Mouse (Mus musculus) common myeloid progenitor, adult 5-6 weeks (primary cell): ENCODE measurements around the gene Fancc. TPM values are rescaled to one million over a fixed set of nuclear protein-coding genes. Genes with fewer than 3 reads are reported as not detected.

Experiments used
- ATAC-seq: replicated peaks from 2 replicates; pipeline ENCODE4 v1.8.0; 2016; ENCODE audit warnings: low read depth, mild to moderate bottlenecking, moderate TSS enrichment, inconsistent platforms; ENCODE audit not compliant: poor library complexity, severe bottlenecking
- total RNA-seq: library from RNA; stranded (forward); fragments of 200-1000, 187-1606 nt; gene quantifications from 2 replicates; pipeline ENCODE4 v1.2.3, GENCODE M21; 2017

Gene Fancc
- total RNA-seq, 1 experiment from 2014 or later, result 19.0 TPM

- ATAC-seq, result peak; percentile 46
These were observed 243.9 kb downstream of the Fancc start for GRCm38 (mm10) chr13:63253147-63253546.

- no peak for ATAC-seq
These were observed 244.6 kb downstream of the Fancc start for GRCm38 (mm10) chr13:63252295-63253010.

- no peak for ATAC-seq
These were observed 245.8 kb downstream of the Fancc start for GRCm38 (mm10) chr13:63251118-63251889.

GRCm38 (mm10) chr13:63250441-63250980 lies 246.6 kb downstream of the Fancc start:
- no peak for ATAC-seq

GRCm38 (mm10) chr13:63249741-63250431 lies 247.2 kb downstream of the Fancc start:
- peak; percentile 57 for ATAC-seq

GRCm38 (mm10) chr13:63249171-63249570 lies 247.9 kb downstream of the Fancc start:
- ATAC-seq, result peak; percentile 29

- ATAC-seq, result no peak
These were observed 248.8 kb downstream of the Fancc start for GRCm38 (mm10) chr13:63248318-63248717.

GRCm38 (mm10) chr13:63247631-63248030 lies 249.4 kb downstream of the Fancc start:
- ATAC-seq, result no peak

- ATAC-seq, result no peak
These were observed 250.0 kb downstream of the Fancc start for GRCm38 (mm10) chr13:63247041-63247440.

- ATAC-seq, result no peak
These were observed 250.6 kb downstream of the Fancc start for GRCm38 (mm10) chr13:63246332-63246940.

GRCm38 (mm10) chr13:63245812-63246211 lies 251.3 kb downstream of the Fancc start:
- ATAC-seq, result no peak

GRCm38 (mm10) chr13:63245218-63245617 lies 251.9 kb downstream of the Fancc start:
- 0 out of 2 replicates have a peak, but pooled peaks have one; percentile 9 for ATAC-seq

- no peak for ATAC-seq
These were observed 252.7 kb downstream of the Fancc start for GRCm38 (mm10) chr13:63244425-63244824.

- ATAC-seq, result no peak
These were observed 253.5 kb downstream of the Fancc start for GRCm38 (mm10) chr13:63243586-63243985.

GRCm38 (mm10) chr13:63242401-63243192 lies 254.5 kb downstream of the Fancc start:
- no peak for ATAC-seq

- no peak for ATAC-seq
These were observed 255.4 kb downstream of the Fancc start for GRCm38 (mm10) chr13:63241665-63242064.

GRCm38 (mm10) chr13:63240835-63241234 lies 256.2 kb downstream of the Fancc start:
- 0 out of 2 replicates have a peak, but pooled peaks have one; percentile 4 for ATAC-seq

GRCm38 (mm10) chr13:63239877-63240671 lies 257.0 kb downstream of the Fancc start:
- peak; percentile 64 for ATAC-seq
